Mouse (Mus musculus) mouse embryonic stem cell (cell line): ENCODE measurements around the gene Parn.
"Not testable (repeated sequence)": the region's sequence is repeated elsewhere in the genome, so short reads cannot be mapped to it uniquely, and the experiment has no call there.

ENCODE experiments used
- in situ Hi-C, 2 experiments: fragments of 300-500 bp; cut with MboI; formaldehyde crosslinking; loops; 1 replicate in 1 of 2; 3 replicates in 1 of 2; pipeline ENCODE4 v1.14.3; 2019 to 2020; ENCODE audit warnings: low sequenced_read_pairs in 2 of 2, low pct_unique_long_range_greater_than_20kb in 1 of 2, mixed read lengths in 1 of 2; ENCODE audit not compliant: unreplicated experiment in 1 of 2

Parn gene

DNA sequence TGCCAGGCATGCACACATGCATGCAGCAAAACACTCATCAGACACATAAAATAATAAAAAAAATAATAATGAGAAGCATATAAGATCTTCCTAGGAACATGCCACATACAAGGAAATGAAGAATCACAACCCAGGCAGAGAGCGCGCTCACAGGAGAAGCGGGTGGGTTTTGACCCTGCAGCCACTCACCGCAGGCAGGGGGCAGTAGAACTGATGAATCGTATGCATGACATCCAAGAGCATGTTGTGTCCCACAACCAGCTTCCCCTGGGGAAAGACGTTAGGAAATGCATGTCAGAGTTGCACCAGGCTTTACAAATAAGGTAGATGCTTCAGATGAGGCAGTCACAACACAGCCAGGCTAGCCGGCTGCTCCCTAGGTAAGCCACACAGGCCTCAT lies 27.9 kb downstream of the Parn start:
- in situ Hi-C loops, result no loop called here

DNA sequence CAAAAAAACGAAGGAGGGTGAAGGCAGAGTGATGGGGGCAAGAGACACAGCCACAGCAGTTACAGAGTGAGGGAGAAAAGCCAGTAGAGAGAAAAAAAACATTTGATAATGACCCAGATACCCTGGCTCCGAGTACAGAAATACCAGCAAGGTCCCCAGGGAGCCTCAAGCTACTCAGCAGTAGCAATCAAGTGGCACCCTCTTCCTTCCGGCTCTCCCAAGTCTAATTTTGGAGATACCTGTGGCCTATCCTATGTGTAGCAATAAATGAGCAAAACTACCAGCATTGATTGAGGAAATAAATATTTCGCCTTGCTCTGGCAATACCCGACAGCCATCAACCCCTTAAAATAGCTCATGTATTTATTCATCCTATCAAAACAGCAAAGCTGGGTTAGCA lies 28.5 kb downstream of the Parn start:
- in situ Hi-C loops, result no loop called here

DNA sequence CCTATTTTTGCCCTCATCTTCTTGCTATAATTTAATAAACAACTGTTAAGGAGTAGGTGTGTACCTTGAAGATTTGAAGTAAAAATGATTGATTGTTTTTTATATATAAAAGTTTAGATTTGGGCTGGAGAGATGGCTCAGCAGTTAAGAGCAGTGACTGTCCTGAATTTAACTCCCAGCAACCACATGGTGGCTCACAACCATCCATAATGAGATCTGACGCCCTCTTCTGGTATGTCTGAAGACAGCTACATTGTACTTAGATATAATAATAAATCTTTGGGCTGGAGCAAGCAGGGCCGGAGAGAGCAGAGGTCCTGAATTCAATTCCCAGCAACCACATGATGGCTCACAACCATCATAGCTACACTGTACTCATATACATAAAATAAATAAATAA lies 29.8 kb downstream of the Parn start:
- in situ Hi-C loops, result not testable (repeated sequence)

DNA sequence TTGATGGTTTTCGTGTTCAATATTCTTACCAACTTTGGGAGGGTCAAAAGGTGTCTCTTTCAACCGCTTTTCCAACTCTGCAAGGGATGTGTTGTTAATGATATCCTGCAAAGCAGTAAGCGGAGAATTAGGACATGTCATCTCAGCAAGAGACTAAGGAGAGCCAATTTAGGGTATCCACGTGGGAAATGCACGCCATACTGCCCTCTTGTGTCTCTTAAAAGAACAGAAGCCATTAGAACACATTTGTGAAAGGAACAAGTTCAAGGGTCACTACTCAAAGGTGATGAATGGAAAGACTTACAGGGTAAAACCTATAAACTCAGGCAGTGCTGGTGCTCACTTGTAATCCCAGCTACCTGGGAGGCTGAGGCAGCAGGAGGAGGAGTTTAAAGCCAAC lies 39.6 kb downstream of the Parn start:
- in situ Hi-C loops, result no loop called here

DNA sequence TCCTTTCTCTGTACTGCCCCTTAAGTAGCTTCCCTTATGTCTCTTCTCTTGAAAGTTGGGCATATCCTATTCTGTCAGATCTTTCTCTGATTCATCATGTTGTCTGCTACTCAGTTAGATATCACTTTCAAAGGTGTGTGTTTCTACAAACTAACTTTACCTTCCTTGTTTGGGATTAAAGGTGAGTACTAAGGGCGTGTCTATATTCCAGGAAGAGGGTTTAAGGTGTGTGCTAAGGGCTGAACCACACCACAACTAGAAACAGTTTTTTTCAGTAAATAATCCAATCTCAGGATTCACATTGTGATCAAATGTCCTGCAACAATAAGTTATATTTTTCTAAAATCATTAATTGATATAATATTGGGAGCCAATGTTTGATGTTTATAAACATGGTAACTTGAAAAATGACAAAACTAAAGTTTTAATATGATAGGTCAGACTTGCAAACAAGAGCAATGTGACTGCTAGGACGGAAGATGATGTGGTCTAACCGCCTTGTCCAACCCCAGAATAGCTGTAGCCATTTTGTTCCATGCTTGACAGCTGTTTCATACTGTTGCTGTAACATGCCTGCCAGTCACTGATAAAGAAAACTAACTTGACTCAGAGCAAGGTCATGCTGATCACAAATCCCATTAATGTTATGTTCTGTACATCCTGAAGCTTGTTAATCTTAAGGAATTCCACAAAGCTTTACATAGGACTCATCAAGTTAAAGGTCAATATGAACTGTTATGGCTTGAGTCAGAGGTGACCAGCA lies 46.0 kb downstream of the Parn start:
- in situ Hi-C loops, result no loop called here

DNA sequence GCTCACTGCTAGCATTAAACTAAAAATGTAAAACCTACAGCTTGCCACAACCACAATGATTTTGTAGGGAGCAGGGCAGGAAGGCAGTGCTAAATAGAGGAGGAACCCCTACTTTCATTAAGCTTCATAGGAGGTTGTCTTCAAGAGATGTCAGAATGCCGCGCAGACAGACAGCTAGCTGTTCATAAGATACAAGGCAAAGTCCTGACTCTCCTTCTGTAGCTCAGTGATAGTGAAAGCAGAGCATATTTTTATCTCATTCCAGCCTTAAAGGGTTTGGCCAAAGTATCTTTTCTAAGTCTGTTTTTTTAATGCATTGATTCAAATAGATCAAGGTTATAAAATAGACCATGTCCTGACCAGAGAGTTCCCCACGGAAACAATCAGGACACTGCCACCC lies 47.8 kb downstream of the Parn start:
- in situ Hi-C loops, result no loop called here

DNA sequence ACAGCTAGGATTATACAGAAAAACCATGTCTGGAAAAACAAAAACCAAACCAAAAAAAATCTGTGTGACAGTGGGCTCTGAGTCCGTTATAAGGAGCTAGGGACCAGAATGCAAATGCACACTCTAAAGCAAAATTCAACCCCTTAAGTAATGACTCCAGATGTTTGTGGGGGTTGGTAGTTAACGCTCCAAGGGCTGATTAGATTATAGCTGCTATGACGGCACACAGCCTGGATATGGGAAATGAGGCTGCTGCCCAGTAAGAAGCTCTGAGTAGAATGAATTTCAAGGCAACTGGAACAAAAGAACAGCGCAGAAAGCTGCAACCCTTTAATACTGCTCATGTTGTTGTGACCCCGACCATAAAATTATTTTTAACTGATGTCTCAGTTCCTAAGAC lies 52.7 kb downstream of the Parn start:
- in situ Hi-C loops, result no loop called here

DNA sequence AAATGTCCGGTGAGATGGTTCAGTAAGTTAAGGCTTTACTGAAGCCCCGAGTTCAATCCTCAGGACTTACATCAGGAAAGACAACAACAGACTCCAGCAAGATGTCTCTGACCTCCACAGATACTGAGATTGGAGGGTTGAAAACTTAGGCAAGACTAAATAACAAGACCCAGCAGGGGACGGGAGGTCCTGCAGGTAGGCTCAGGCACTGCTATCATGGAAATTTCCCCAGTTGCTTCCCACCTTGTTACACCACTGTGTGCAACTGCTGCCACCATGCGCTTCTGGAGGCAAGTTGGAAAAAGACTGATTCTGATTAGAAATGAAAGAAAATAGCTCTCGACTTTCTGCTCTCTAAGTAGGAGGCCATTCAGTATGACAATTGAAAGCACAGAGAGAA lies 55.4 kb downstream of the Parn start:
- in situ Hi-C loops, result no loop called here

DNA sequence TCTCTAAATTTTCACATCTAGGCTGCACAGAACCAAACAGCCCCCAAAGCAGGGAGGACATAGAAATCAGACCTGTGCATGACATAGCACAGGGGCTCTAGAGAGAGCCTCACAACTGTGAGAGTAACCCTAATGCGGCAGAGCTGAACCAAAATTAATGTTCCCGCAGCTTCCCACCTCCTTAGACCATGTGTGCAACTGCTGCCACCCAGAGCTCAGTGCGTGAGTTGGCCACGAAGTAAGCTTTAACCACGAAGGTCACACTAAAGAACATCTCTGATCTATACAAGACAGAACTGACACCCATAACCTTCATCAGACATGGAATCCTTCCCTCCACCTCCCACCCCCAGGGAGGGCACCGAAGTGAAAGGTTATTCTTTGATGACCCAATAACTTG lies 55.9 kb downstream of the Parn start:
- in situ Hi-C loops, result no loop called here

DNA sequence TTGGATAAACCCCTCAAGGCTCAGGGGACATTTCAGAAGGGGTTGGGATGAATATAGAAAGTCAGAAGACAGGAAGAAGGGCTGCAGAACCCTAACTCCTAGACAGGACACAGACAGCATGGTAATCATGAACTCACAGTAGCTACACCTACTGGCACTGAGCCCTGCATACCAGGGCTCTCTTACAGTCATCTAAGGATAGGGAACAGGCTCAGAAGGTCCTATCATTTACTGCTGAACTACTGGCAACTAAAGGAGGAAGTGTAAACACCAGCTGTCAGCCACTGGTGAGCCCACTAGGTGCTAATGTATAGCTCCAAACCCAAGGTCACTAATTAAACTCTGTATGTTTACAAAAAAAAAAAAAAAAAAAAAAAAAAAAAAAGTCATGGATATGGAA lies 56.6 kb downstream of the Parn start:
- in situ Hi-C loops, result no loop called here

DNA sequence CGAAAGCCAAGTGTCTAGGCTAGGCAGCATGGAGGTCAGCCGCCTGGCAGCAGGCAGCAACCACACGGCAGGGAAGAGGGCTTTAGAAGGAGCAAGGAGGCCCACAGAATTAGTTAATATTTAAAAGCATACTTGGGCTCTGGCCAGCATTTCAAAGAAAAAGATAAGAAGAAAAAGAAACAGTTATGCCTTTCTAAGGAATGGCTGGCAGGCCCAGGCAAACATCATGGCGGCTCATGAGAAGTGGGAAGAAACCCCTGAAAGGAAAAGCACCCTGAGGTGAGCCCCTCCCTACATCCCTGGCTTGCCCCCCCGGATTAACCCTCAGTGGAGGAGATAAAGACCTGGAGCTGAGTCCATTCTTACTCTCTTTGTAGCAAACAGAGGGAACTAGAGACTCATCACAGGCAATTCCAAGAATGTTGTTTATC lies 57.0 kb downstream of the Parn start:
- in situ Hi-C loops, result no loop called here

DNA sequence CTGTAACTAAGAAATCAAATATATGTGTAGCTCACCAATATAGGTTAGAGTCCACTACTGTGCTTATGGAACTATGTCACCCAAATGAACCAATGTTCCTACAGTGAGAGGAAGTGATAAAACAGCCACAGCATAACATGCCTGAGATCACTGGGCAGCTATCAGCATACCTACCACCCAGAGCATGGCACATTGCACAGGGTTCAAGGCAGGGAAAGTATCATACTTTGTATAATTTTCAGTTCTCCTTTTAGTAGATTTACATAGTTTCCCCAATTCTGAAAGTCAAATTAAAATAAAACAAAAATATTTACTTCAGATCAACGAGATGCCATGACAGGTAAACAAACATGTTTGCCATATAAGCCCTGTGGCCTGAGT lies 59.3 kb downstream of the Parn start:
- in situ Hi-C loops, result no loop called here

DNA sequence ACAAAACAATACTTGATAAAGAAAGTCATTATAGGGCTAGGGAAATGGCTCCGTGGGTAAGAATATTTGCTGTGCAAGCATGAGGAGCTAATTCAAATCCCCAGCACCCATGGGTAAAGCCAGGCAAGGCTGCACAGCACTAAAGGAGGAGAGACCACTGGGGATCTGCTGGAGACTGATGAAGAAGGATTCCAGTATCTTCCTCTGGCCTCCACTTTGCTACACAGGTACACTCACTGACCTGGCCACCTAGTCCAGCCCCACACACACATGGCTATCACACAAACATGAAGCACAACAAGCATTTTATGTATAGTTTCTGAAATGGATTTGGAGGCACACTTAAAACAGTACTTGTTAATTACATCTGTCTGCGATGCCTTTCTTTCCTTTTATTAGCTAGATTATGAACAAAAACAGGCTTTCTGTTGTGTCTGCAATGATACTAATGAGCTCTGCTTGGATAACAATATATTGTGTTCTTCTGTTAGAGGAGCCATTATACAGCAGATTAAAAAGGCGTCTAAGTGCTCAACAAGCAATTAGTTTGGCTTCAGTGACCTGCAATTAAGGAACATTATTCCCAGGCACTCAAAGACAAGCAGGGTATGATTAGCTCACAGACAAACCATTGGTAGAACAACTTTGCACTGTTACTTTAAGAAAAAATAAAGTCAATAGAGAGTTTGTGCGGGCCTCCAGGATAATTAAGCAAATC lies 59.8 kb downstream of the Parn start:
- in situ Hi-C loops, result no loop called here

DNA sequence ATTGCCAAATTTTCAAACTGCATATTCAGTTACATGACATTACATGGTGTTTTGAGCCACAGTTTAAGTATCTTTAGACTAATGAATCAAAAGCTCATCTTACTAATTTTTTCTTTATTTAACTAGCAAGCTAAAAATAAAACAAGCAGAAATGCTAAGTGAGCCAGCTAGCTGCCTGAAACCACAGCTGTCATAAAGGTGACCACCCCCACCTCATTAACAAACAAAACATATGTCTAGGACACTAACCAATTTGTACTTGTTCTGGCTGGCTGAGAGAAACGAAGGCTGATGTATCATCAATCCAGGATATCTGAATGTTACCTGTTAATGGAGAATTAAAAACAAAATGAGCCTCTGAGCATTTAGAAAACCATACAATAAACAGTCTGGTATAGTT lies 65.2 kb downstream of the Parn start:
- in situ Hi-C loops, result no loop called here

DNA sequence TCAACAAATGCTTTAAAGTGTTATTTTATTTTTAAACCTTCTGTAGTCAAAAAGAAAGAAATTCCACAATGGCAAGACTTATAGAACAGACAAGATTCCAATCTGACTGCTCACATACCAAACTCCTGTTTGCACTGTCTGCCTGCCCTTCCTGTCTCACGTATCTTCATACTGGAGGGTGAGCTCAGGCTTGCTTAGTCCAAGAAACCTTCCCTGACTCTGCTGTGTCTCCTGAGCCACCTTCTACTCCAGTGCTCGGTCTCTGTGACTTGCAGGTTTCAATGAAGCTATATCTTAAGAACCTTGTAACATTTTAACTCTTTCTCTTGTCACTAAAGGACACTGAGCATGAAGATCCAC lies 78.9 kb downstream of the Parn start:
- in situ Hi-C loops, result no loop called here

DNA sequence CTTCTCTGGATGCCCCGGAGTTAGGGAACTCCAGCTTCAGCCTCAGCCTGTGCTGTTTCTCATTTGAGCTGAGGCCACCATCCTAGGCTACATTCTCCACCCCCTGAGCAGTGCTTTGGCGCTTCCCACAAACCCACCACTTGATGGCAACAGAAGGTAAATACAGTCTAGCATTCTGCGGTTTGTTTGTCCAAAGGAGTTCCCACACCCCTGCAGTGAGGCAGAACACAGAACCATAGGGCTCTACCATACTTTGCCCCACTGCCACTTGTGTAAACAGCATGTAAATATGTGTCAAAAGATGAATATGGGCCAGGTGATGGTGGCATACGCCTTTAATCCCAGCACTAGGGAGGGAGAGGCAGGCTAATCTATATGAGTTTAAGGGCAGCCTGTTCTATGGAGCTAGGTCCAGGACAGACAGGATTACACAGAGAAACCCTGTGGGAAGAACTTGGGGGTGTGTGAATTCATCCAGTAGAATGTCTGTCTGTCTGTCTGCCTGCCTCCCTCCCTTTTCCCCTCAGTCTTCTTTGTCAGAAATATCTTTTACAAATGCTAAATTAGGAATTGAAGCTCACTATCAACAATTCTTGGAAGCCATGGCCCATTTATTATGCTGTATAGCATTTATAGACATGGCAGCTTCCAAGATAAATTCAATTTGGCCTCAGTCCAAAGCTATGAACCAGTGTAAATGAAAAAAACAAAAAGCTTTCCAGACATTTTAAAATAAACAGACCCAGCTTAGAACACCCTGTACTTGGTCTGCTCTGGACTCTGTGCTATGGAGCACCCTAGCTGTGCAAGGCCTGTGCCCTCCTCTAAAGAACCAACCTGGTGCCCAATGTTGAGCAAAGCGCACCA lies 79.6 kb downstream of the Parn start:
- in situ Hi-C loops, result no loop called here

DNA sequence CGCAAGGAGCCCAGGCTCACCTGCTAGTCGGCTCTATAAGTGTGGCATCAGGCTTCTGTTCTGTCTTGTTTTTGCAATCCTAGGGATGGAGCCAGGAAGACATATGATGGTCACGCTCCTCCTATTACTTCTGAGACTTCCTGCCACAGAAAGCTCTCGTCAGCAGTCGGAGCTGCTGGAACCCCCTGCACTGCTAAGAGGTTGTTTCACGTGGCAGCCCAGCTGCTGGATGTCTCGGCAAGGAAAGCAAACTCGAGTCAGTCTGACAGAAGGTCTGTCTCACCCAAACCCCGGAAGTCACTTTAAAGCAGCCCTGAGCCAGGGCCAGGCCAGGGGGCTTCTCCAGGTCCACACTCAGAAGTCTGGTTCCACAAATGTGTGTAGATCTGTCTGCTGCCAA lies 82.7 kb downstream of the Parn start:
- in situ Hi-C loops, result no loop called here

DNA sequence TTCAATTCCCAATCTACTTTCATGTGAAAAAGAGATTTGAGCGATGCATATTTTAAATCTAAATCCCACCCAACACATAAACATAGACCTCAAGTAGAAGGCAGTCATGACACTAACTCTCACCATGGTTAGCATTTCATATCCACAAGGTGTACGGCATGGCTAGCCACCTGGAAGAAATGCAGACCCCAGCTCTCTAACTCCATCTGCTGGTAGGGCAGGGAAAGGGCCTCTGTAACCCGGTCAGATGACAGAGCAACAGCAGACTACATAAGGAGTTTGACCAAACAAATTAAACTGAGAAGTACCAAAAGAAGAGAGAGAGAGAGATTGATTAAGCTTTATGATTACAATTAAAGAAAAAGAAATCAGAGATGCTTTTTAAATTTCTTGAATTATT lies 87.2 kb downstream of the Parn start:
- in situ Hi-C loops, result no loop called here

DNA sequence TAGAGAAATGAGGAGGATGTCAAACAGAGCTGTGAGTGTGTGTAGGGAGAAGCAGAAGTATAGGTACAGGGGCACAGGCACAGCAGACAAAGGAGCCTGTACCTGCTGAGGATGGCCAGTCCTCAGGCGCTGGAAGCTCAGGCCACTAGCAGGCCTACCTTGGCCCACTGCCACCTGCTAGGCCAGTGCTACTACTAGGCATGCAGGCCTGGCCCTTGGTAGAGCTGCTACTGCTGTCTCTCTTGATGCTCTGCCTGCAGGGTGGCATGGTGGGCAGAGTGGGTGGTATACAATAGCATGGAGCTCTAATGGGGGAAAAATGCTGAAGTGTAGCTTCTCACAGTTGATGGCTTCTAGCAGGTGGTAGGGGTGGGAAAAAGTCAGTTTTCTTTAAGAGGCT lies 88.0 kb downstream of the Parn start:
- in situ Hi-C loops, result no loop called here
